Mouse (Mus musculus) adipocyte (in vitro differentiated cells): ENCODE measurements at regions not wholly inside any gene's neighbourhood (a gene's known extent, or its start where the extent isn't known, plus 50 kb on each side); places are given as distances from the start of the nearest gene placed in this dataset.

ENCODE experiments used
- DNase-seq: peaks from one replicate; pipeline ENCODE4 v3.0.0-alpha.2; 2016; ENCODE audit warnings: low spot score

GRCm38 (mm10) chr11:79825881-79826280 lies 136.3 kb downstream of the Utp6 start:
- DNase-seq: peak; percentile 26

- no peak for DNase-seq
These were observed 138.4 kb downstream of the Utp6 start for GRCm38 (mm10) chr11:79823631-79824310.

- DNase-seq: no peak
These were observed 140.2 kb downstream of the Utp6 start for GRCm38 (mm10) chr11:79821986-79822385.

GRCm38 (mm10) chr11:79815156-79815555 lies 147.0 kb downstream of the Utp6 start:
- no peak for DNase-seq

GRCm38 (mm10) chr11:79806911-79807466 lies 155.2 kb downstream of the Utp6 start:
- DNase-seq: no peak

GRCm38 (mm10) chr11:79806417-79806816 lies 155.8 kb downstream of the Utp6 start:
- no peak for DNase-seq

GRCm38 (mm10) chr11:79805981-79806415 lies 156.2 kb downstream of the Utp6 start:
- peak; percentile 82 for DNase-seq

GRCm38 (mm10) chr11:79803971-79804370 lies 158.2 kb downstream of the Utp6 start:
- DNase-seq: no peak

GRCm38 (mm10) chr11:79803006-79803405 lies 159.2 kb downstream of the Utp6 start:
- DNase-seq: peak; percentile 71

- no peak for DNase-seq
These were observed 159.6 kb downstream of the Utp6 start for GRCm38 (mm10) chr11:79802566-79802965.

- peak; percentile 59 for DNase-seq
These were observed 161.9 kb downstream of the Utp6 start for GRCm38 (mm10) chr11:79800256-79800655.

- no peak for DNase-seq
These were observed 173.9 kb downstream of the Utp6 start for GRCm38 (mm10) chr11:79788251-79788741.

- peak; percentile 69 for DNase-seq
These were observed 174.4 kb downstream of the Utp6 start for GRCm38 (mm10) chr11:79787766-79788165.

GRCm38 (mm10) chr11:79784071-79784470 lies 178.1 kb downstream of the Utp6 start:
- no peak for DNase-seq

GRCm38 (mm10) chr11:79781966-79782365 lies 180.2 kb downstream of the Utp6 start:
- DNase-seq: no peak

- peak; percentile 81 for DNase-seq
These were observed 182.4 kb downstream of the Utp6 start for GRCm38 (mm10) chr11:79779756-79780155.

- DNase-seq: peak; percentile 53
These were observed 183.7 kb downstream of the Utp6 start for GRCm38 (mm10) chr11:79778522-79778921.

GRCm38 (mm10) chr11:79777988-79778387 lies 184.2 kb downstream of the Utp6 start:
- no peak for DNase-seq

- no peak for DNase-seq
These were observed 185.6 kb downstream of the Rab11fip4 start for GRCm38 (mm10) chr11:79776577-79776976.

GRCm38 (mm10) chr11:79773755-79774154 lies 182.7 kb downstream of the Rab11fip4 start:
- no peak for DNase-seq

- peak; percentile 52 for DNase-seq
These were observed 180.4 kb downstream of the Rab11fip4 start for GRCm38 (mm10) chr11:79771431-79771830.

GRCm38 (mm10) chr11:79767111-79767510 lies 176.1 kb downstream of the Rab11fip4 start:
- no peak for DNase-seq

- no peak for DNase-seq
These were observed 175.0 kb downstream of the Rab11fip4 start for GRCm38 (mm10) chr11:79766036-79766435.

GRCm38 (mm10) chr11:79765396-79765795 lies 174.4 kb downstream of the Rab11fip4 start:
- no peak for DNase-seq
